ENCODE assay signal across 9 mouse cellular contexts in genomic region chr13:64098992-64099391, GRCm38 (mm10). TPM values are rescaled to one million over a fixed set of nuclear protein-coding genes. Genes with fewer than 3 reads are reported as not detected.
A peak's percentile ranks its signal among the peaks of the same experiment; 100 is the strongest.
DNase-seq lines count a peak whose midpoint lies in the region; ATAC-seq and TF ChIP-seq lines count a peak whose summit lies in the region.
"Had no signal": no experiment of that assay in that cellular context is flagged by ENCODE, and none has a peak within 500 bp of the region (broad histone marks: within the 10 kb centered on the region; RNA-seq: fewer than 3 reads in every experiment).

No protein-coding gene starts in this region.

- peak; percentile 25 to 50 for DNase-seq in cerebellum, postnatal 14 days
- no peak for DNase-seq in cerebellum, adult 9-11 months
- peak; percentile 20 to 32 for DNase-seq in left cerebral cortex, postnatal 14 days (ENCODE audit: low spot score in 2 of 2)
- DNase-seq in left cerebral cortex, postnatal 36 days (ENCODE audit: low spot score in 2 of 2) = no peak
- peak; percentile 26 for DNase-seq in T-cell, adult 2 months (ENCODE audit: low spot score)
- peak; percentile 25 for DNase-seq in lung, postnatal 0 days (ENCODE audit: low spot score)
- no peak for DNase-seq in frontal cortex, postnatal 10 days (ENCODE audit: low spot score in 2 of 2)
- DNase-seq in urinary bladder, adult 18-20 months (ENCODE audit: low spot score in 2 of 2) = no peak

- no peaks in the 10 kb centered on the region for H3K9me3 ChIP-seq in lung, postnatal 0 days (ENCODE audit: low read length)

- no peaks in the 10 kb centered on the region for H3K4me1 ChIP-seq in lung, postnatal 0 days (ENCODE audit: insufficient read depth, low read depth, low read length)

- intact Hi-C loops in left cerebral cortex, postnatal 14 days (cut with DNase I) = no loop called here
- intact Hi-C loops in left cerebral cortex, postnatal 36 days (cut with DNase I) = no loop called here

- H3K9ac ChIP-seq in lung, postnatal 0 days (replicated peaks; ENCODE audit: low read depth) = no peak overlapping the region

- no peak for ATAC-seq in lung, postnatal 0 days

- TF ChIP-seq CTCF in lung, postnatal 0 days (IDR thresholded peaks at IDR 0.05) = peak; percentile 65

- WGBS in lung, postnatal 0 days = 77% methylated on average over 9 of the region's 9 CpGs

- H3K27me3 ChIP-seq in lung, postnatal 0 days (replicated peaks; ENCODE audit: insufficient read depth, low read length) = no peaks in the 10 kb centered on the region

- no peak overlapping the region for H3K4me2 ChIP-seq in lung, postnatal 0 days (replicated peaks; ENCODE audit: low read depth, low read length)

- no peak overlapping the region for H3K4me3 ChIP-seq in lung, postnatal 0 days (ENCODE audit: low read depth, low read length)

- H3K36me3 ChIP-seq in lung, postnatal 0 days (ENCODE audit: insufficient read depth, low read length) = no peaks in the 10 kb centered on the region

- no peak for TF ChIP-seq EP300 in lung, postnatal 0 days (IDR thresholded peaks at IDR 0.05)

- no peak overlapping the region for H3K27ac ChIP-seq in lung, postnatal 0 days (ENCODE audit: low read length)

RNA-seq across cellular contexts. Expression of gene Hsd17b3, which starts 10.0 kb away (rescaled TPM):
- total RNA-seq in left cerebral cortex, postnatal 14 days (2021) = not detected
- total RNA-seq in left cerebral cortex, postnatal 36 days (2021) = not detected
- not detected in 2 replicates for polyA plus RNA-seq in lung, postnatal 0 days (2015; fragmentation: Nextera tagmentation; extraction: Ambion mirVana)
- total RNA-seq: heart, postnatal 36 days had no signal

RNA-seq across cellular contexts. Expression of gene Slc35d2, which starts 30.2 kb away (rescaled TPM):
- 1 to 10 TPM in 1 of 2 experiments, under 1 TPM in 1; 0.90 to 1.9 TPM for total RNA-seq in left cerebral cortex, postnatal 14 days (2021)
- under 1 TPM; 0.67 to 0.77 TPM for total RNA-seq in left cerebral cortex, postnatal 36 days (2021)
- polyA plus RNA-seq in lung, postnatal 0 days (2015; fragmentation: Nextera tagmentation; extraction: Ambion mirVana) = 8.0 and 9.0 TPM in 2 replicates

RNA-seq across cellular contexts. Expression of gene Zfp367, which starts 54.0 kb away (rescaled TPM):
- total RNA-seq in left cerebral cortex, postnatal 14 days (2021) = 10 to 100 TPM; 13.4 to 14.4 TPM
- total RNA-seq in left cerebral cortex, postnatal 36 days (2021) = 10 to 100 TPM; 23.3 to 30.6 TPM
- polyA plus RNA-seq in lung, postnatal 0 days (2015; fragmentation: Nextera tagmentation; extraction: Ambion mirVana) = 7.6 and 8.4 TPM in 2 replicates

Comparison
In these comparisons a context has a peak if more than half of its experiments do, and no peak if none do; other contexts are left out.
1. DNase-seq: peak in cerebellum, postnatal 14 days (2 of 2), left cerebral cortex, postnatal 14 days (2 of 2), T-cell, adult 2 months (single experiment) and lung, postnatal 0 days (single experiment); none in cerebellum, adult 9-11 months (single experiment), left cerebral cortex, postnatal 36 days (0 of 2), frontal cortex, postnatal 10 days (0 of 2) and urinary bladder, adult 18-20 months (0 of 2).